Mouse (Mus musculus): ENCODE data around the gene Epop. TPM values are rescaled to one million over a fixed set of nuclear protein-coding genes. Genes with fewer than 3 reads are reported as not detected.

Epop gene
- 15.3 and 16.4 TPM in 2 replicates for polyA plus RNA-seq (2016; fragmentation: Nextera tagmentation; extraction: Ambion mirVana)

- H3K36me3 ChIP-seq = no peaks in the 10 kb centered on the region
- H3K27me3 ChIP-seq = peaks cover 68% of the 10 kb centered on the region
Measured at GRCm38 (mm10) chr11:97629576-97629975, at the start of gene Epop. Gene Epop, minus strand, starts transcription at chr11:97629702.

GRCm38 (mm10) chr11:97678301-97678700 is 48.8 kb upstream of the Epop start:
- Histone ChIP-seq H3K27ac (no peak overlapping the region), H3K9me3 (no peaks in the 10 kb centered on the region), H3K27me3 (no peaks in the 10 kb centered on the region), H3K4me1 (peaks cover 6% of the 10 kb centered on the region; the same call in 1 of the 2 replicates), H3K36me3 (peaks cover 88% of the 10 kb centered on the region), H3K4me3 (no peak overlapping the region), H3K4me2 (replicated peaks) (no peak overlapping the region), H3K9ac (no peak overlapping the region)
- 78% methylated on average over 12 of the region's 15 CpGs for WGBS
- no peak for ATAC-seq (ENCODE audit: insufficient number of reproducible peaks, insufficient read depth, low FRiP score, low TSS enrichment)

More at GRCm38 (mm10) chr11:97629576-97629975, at the start of gene Epop:
- Histone ChIP-seq H3K9me3 (no peaks in the 10 kb centered on the region), H3K9ac (peak within 1 kb of the TSS; percentile 69), H3K4me1 (peaks cover 22% of the 10 kb centered on the region), H3K27ac (no peak within 1 kb of the TSS), H3K4me2 (replicated peaks) (peak within 1 kb of the TSS; percentile 79), H3K4me3 (peak within 1 kb of the TSS; percentile 64)
- WGBS = under 1% methylated on average over 43 of the region's 47 CpGs
- ATAC-seq (ENCODE audit: insufficient number of reproducible peaks, insufficient read depth, low FRiP score, low TSS enrichment) = peak; percentile 89

- Histone ChIP-seq H3K27me3 (no peaks in the 10 kb centered on the region), H3K36me3 (peaks cover 93% of the 10 kb centered on the region), H3K9ac (no peak overlapping the region), H3K4me3 (no peak overlapping the region), H3K4me1 (peaks cover 6% of the 10 kb centered on the region; the same call in 1 of the 2 replicates), H3K27ac (no peak overlapping the region), H3K9me3 (no peaks in the 10 kb centered on the region), H3K4me2 (replicated peaks) (no peak overlapping the region)
- ATAC-seq (ENCODE audit: insufficient number of reproducible peaks, insufficient read depth, low FRiP score, low TSS enrichment) = no peak
- 57% methylated on average over 8 of the region's 8 CpGs for WGBS
Measured at GRCm38 (mm10) chr11:97677842-97678241, 48.3 kb upstream of the Epop start.

GRCm38 (mm10) chr11:97677381-97677780 is 47.9 kb upstream of the Epop start:
- 61% methylated on average over 15 of the region's 15 CpGs for WGBS
- Histone ChIP-seq H3K27me3 (no peaks in the 10 kb centered on the region), H3K27ac (no peak overlapping the region), H3K4me1 (peaks cover 6% of the 10 kb centered on the region; the same call in 1 of the 2 replicates), H3K4me2 (replicated peaks) (no peak overlapping the region), H3K9me3 (no peaks in the 10 kb centered on the region), H3K36me3 (peaks cover 93% of the 10 kb centered on the region), H3K4me3 (no peak overlapping the region), H3K9ac (no peak overlapping the region)
- no peak for ATAC-seq (ENCODE audit: insufficient number of reproducible peaks, insufficient read depth, low FRiP score, low TSS enrichment)

- WGBS = 87% methylated on average over 15 of the region's 15 CpGs
- peaks cover 93% of the 10 kb centered on the region for H3K36me3 ChIP-seq
- H3K9me3 ChIP-seq = no peaks in the 10 kb centered on the region
- H3K27ac ChIP-seq = no peak overlapping the region
- no peaks in the 10 kb centered on the region for H3K27me3 ChIP-seq
- no peak overlapping the region for H3K4me3 ChIP-seq
- H3K4me2 ChIP-seq (replicated peaks) = no peak overlapping the region
- ATAC-seq (ENCODE audit: insufficient number of reproducible peaks, insufficient read depth, low FRiP score, low TSS enrichment) = no peak
- 0 out of 2 replicates have a peak overlapping the region, but pooled peaks have one; percentile 4 for H3K9ac ChIP-seq
- peaks cover 6% of the 10 kb centered on the region; the same call in 1 of the 2 replicates for H3K4me1 ChIP-seq
Measured at GRCm38 (mm10) chr11:97676050-97676754, 46.7 kb upstream of the Epop start.

- 81% methylated on average over 11 of the region's 11 CpGs for WGBS
- Histone ChIP-seq H3K4me2 (replicated peaks) (no peak overlapping the region), H3K27ac (no peak overlapping the region), H3K27me3 (no peaks in the 10 kb centered on the region), H3K9me3 (no peaks in the 10 kb centered on the region), H3K9ac (no peak overlapping the region), H3K4me1 (peaks cover 30% of the 10 kb centered on the region), H3K4me3 (no peak overlapping the region), H3K36me3 (peaks cover 98% of the 10 kb centered on the region)
- no peak for ATAC-seq (ENCODE audit: insufficient number of reproducible peaks, insufficient read depth, low FRiP score, low TSS enrichment)
Measured at GRCm38 (mm10) chr11:97673148-97673547, 43.6 kb upstream of the Epop start.

GRCm38 (mm10) chr11:97671177-97671527 is 41.6 kb upstream of the Epop start:
- no peak for ATAC-seq (ENCODE audit: insufficient number of reproducible peaks, insufficient read depth, low FRiP score, low TSS enrichment)
- H3K27ac ChIP-seq = peak overlapping the region; percentile 38
- H3K4me2 ChIP-seq (replicated peaks) = no peak overlapping the region
- WGBS = 32% methylated on average over 2 of the region's 2 CpGs
- no peak overlapping the region for H3K4me3 ChIP-seq
- H3K36me3 ChIP-seq = peaks cover 94% of the 10 kb centered on the region
- H3K4me1 ChIP-seq = peaks cover 25% of the 10 kb centered on the region
- no peak overlapping the region for H3K9ac ChIP-seq
- no peaks in the 10 kb centered on the region for H3K27me3 ChIP-seq
- H3K9me3 ChIP-seq = no peaks in the 10 kb centered on the region

GRCm38 (mm10) chr11:97670234-97671176 is 41.0 kb upstream of the Epop start:
- 0 out of 2 replicates have a peak, but pooled peaks have one; percentile 12 for ATAC-seq (ENCODE audit: insufficient number of reproducible peaks, insufficient read depth, low FRiP score, low TSS enrichment)
- no peak overlapping the region for H3K4me3 ChIP-seq
- H3K9me3 ChIP-seq = no peaks in the 10 kb centered on the region
- no peak overlapping the region for H3K9ac ChIP-seq
- H3K4me1 ChIP-seq = peaks cover 27% of the 10 kb centered on the region
- H3K4me2 ChIP-seq (replicated peaks) = no peak overlapping the region
- peaks cover 94% of the 10 kb centered on the region for H3K36me3 ChIP-seq
- H3K27me3 ChIP-seq = no peaks in the 10 kb centered on the region
- 60% methylated on average over 13 of the region's 13 CpGs for WGBS
- H3K27ac ChIP-seq = peak overlapping the region; percentile 30

GRCm38 (mm10) chr11:97669829-97670228 is 40.3 kb upstream of the Epop start:
- no peak for ATAC-seq (ENCODE audit: insufficient number of reproducible peaks, insufficient read depth, low FRiP score, low TSS enrichment)

GRCm38 (mm10) chr11:97669268-97669667 is 39.8 kb upstream of the Epop start:
- H3K4me3 ChIP-seq = no peak overlapping the region

More at GRCm38 (mm10) chr11:97669829-97670228, 40.3 kb upstream of the Epop start:
- Histone ChIP-seq H3K4me1 (peaks cover 33% of the 10 kb centered on the region), H3K4me2 (replicated peaks) (no peak overlapping the region), H3K9ac (no peak overlapping the region), H3K9me3 (no peaks in the 10 kb centered on the region), H3K27ac (0 out of 2 replicates have a peak overlapping the region, but pooled peaks have one; percentile 30), H3K36me3 (peaks cover 92% of the 10 kb centered on the region), H3K27me3 (no peaks in the 10 kb centered on the region), H3K4me3 (no peak overlapping the region)
- WGBS = 23% methylated on average over 6 of the region's 6 CpGs

GRCm38 (mm10) chr11:97668160-97668559 is 38.7 kb upstream of the Epop start:
- Histone ChIP-seq H3K27ac (no peak overlapping the region), H3K4me3 (no peak overlapping the region)

More at GRCm38 (mm10) chr11:97669268-97669667, 39.8 kb upstream of the Epop start:
- peaks cover 39% of the 10 kb centered on the region for H3K4me1 ChIP-seq
- H3K4me2 ChIP-seq (replicated peaks) = no peak overlapping the region
- ATAC-seq (ENCODE audit: insufficient number of reproducible peaks, insufficient read depth, low FRiP score, low TSS enrichment) = no peak
- H3K36me3 ChIP-seq = peaks cover 86% of the 10 kb centered on the region
- no peak overlapping the region for H3K27ac ChIP-seq
- peak overlapping the region; percentile 17; the same call in 1 of the 2 replicates for H3K9ac ChIP-seq
- no peaks in the 10 kb centered on the region for H3K27me3 ChIP-seq
- no peaks in the 10 kb centered on the region for H3K9me3 ChIP-seq
- 50% methylated on average over 15 of the region's 15 CpGs for WGBS

More at GRCm38 (mm10) chr11:97668160-97668559, 38.7 kb upstream of the Epop start:
- Histone ChIP-seq H3K27me3 (no peaks in the 10 kb centered on the region), H3K9ac (no peak overlapping the region), H3K4me1 (peaks cover 40% of the 10 kb centered on the region), H3K9me3 (no peaks in the 10 kb centered on the region), H3K4me2 (replicated peaks) (no peak overlapping the region), H3K36me3 (peaks cover 75% of the 10 kb centered on the region)
- ATAC-seq (ENCODE audit: insufficient number of reproducible peaks, insufficient read depth, low FRiP score, low TSS enrichment) = no peak
- WGBS = 86% methylated on average over 7 of the region's 7 CpGs
